Mouse (Mus musculus): Measurements from ENCODE around the gene Klhl11. TPM values are rescaled to one million over a fixed set of nuclear protein-coding genes. Genes with fewer than 3 reads are reported as not detected.
A peak's percentile ranks its signal among the peaks of the same experiment; 100 is the strongest.

Gene Klhl11
- polyA plus RNA-seq (2015; fragmentation: Nextera tagmentation; extraction: Ambion mirVana) = 3.6 and 4.1 TPM in 2 replicates

- Histone ChIP-seq H3K36me3 (ENCODE audit: insufficient read depth, low read length) (no peaks in the 10 kb centered on the region), H3K4me1 (ENCODE audit: insufficient read depth, low read depth, low read length) (peaks cover 13% of the 10 kb centered on the region), H3K9me3 (ENCODE audit: low read length) (no peaks in the 10 kb centered on the region), H3K27me3 (replicated peaks; ENCODE audit: insufficient read depth, low read length) (no peaks in the 10 kb centered on the region), H3K27ac (ENCODE audit: low read length) (peak within 1 kb of the TSS; percentile 86), H3K4me3 (ENCODE audit: low read depth, low read length) (peak within 1 kb of the TSS; percentile 94), H3K4me2 (replicated peaks; ENCODE audit: low read depth, low read length) (peak within 1 kb of the TSS; percentile 96), H3K9ac (replicated peaks; ENCODE audit: low read depth) (peak within 1 kb of the TSS; percentile 75)
- DNase-seq (ENCODE audit: low spot score) (peak; percentile 94), ATAC-seq (peak; percentile 95)
- TF ChIP-seq EP300 (IDR thresholded peaks at IDR 0.05) = no peak
- peak; percentile 81 for TF ChIP-seq CTCF (IDR thresholded peaks at IDR 0.05)
- WGBS = under 1% methylated on average over 83 of the region's 83 CpGs
Measured at GRCm38 (mm10) chr11:100472197-100472934, at the start of gene Klhl11. TSS of gene Klhl11 (minus strand) at chr11:100472741.

- Histone ChIP-seq H3K27me3 (replicated peaks; ENCODE audit: insufficient read depth, low read length) (no peaks in the 10 kb centered on the region), H3K4me1 (ENCODE audit: insufficient read depth, low read depth, low read length) (no peaks in the 10 kb centered on the region; the same call in 1 of the 2 replicates), H3K4me3 (ENCODE audit: low read depth, low read length) (no peak overlapping the region), H3K4me2 (replicated peaks; ENCODE audit: low read depth, low read length) (no peak overlapping the region), H3K9ac (replicated peaks; ENCODE audit: low read depth) (no peak overlapping the region), H3K9me3 (ENCODE audit: low read length) (no peaks in the 10 kb centered on the region), H3K27ac (ENCODE audit: low read length) (no peak overlapping the region), H3K36me3 (ENCODE audit: insufficient read depth, low read length) (peaks cover 50% of the 10 kb centered on the region)
- ATAC-seq (no peak), DNase-seq (ENCODE audit: low spot score) (no peak)
- 69% methylated on average over 15 of the region's 15 CpGs for WGBS
- no peak for TF ChIP-seq EP300 (IDR thresholded peaks at IDR 0.05)
- TF ChIP-seq CTCF (IDR thresholded peaks at IDR 0.05) = no peak
Measured at GRCm38 (mm10) chr11:100520838-100521237, 48.3 kb upstream of the Klhl11 start.

DNA sequence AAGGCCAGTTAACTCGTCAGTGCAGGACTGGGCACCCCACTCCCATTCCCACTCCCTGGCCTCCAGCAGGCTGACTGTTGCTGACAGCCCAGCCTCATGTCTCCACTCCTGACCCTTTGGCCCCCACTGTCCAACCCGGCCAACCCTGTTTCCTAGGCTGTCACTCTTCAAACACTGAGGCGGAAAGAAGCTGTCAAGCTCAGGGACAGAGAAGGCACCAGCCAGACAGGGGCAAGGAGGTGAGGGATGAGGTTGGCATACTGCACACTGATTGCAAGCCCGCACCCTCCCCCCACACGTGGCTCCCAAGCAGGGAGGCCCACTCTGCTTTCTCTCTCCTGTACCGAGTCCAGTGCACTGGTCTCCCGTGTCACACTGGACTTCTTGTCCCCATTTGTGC lies 46.6 kb upstream of the Klhl11 start:
- H3K27ac ChIP-seq (ENCODE audit: low read length) = no peak overlapping the region
- ATAC-seq (no peak), DNase-seq (ENCODE audit: low spot score) (no peak)
- no peak overlapping the region for H3K4me3 ChIP-seq (ENCODE audit: low read depth, low read length)
- WGBS = 67% methylated on average over 7 of the region's 7 CpGs
- no peak overlapping the region for H3K4me2 ChIP-seq (replicated peaks; ENCODE audit: low read depth, low read length)
- H3K9ac ChIP-seq (replicated peaks; ENCODE audit: low read depth) = no peak overlapping the region
- no peaks in the 10 kb centered on the region for H3K27me3 ChIP-seq (replicated peaks; ENCODE audit: insufficient read depth, low read length)
- TF ChIP-seq EP300 (IDR thresholded peaks at IDR 0.05) (no peak), CTCF (IDR thresholded peaks at IDR 0.05) (no peak)
- H3K36me3 ChIP-seq (ENCODE audit: insufficient read depth, low read length) = peaks cover 60% of the 10 kb centered on the region
- H3K4me1 ChIP-seq (ENCODE audit: insufficient read depth, low read depth, low read length) = no peaks in the 10 kb centered on the region
- H3K9me3 ChIP-seq (ENCODE audit: low read length) = no peaks in the 10 kb centered on the region

GRCm38 (mm10) chr11:100518188-100518591 lies 45.6 kb upstream of the Klhl11 start:
- TF ChIP-seq EP300 (IDR thresholded peaks at IDR 0.05) (no peak), CTCF (IDR thresholded peaks at IDR 0.05) (no peak)
- H3K9ac ChIP-seq (replicated peaks; ENCODE audit: low read depth) = no peak overlapping the region
- H3K4me3 ChIP-seq (ENCODE audit: low read depth, low read length) = no peak overlapping the region
- no peaks in the 10 kb centered on the region for H3K4me1 ChIP-seq (ENCODE audit: insufficient read depth, low read depth, low read length)
- no peak overlapping the region for H3K27ac ChIP-seq (ENCODE audit: low read length)
- peaks cover 62% of the 10 kb centered on the region for H3K36me3 ChIP-seq (ENCODE audit: insufficient read depth, low read length)
- no peaks in the 10 kb centered on the region for H3K27me3 ChIP-seq (replicated peaks; ENCODE audit: insufficient read depth, low read length)
- ATAC-seq (peak; percentile 47), DNase-seq (ENCODE audit: low spot score) (peak; percentile 49)
- H3K9me3 ChIP-seq (ENCODE audit: low read length) = no peaks in the 10 kb centered on the region
- H3K4me2 ChIP-seq (replicated peaks; ENCODE audit: low read depth, low read length) = no peak overlapping the region
- WGBS = 59% methylated on average over 5 of the region's 5 CpGs

- Histone ChIP-seq H3K9ac (replicated peaks; ENCODE audit: low read depth) (no peak overlapping the region), H3K27ac (ENCODE audit: low read length) (no peak overlapping the region), H3K36me3 (ENCODE audit: insufficient read depth, low read length) (peaks cover 48% of the 10 kb centered on the region), H3K9me3 (ENCODE audit: low read length) (no peaks in the 10 kb centered on the region), H3K4me1 (ENCODE audit: insufficient read depth, low read depth, low read length) (no peaks in the 10 kb centered on the region), H3K4me3 (ENCODE audit: low read depth, low read length) (no peak overlapping the region), H3K27me3 (replicated peaks; ENCODE audit: insufficient read depth, low read length) (no peaks in the 10 kb centered on the region), H3K4me2 (replicated peaks; ENCODE audit: low read depth, low read length) (no peak overlapping the region)
- DNase-seq (ENCODE audit: low spot score) (no peak), ATAC-seq (no peak)
- TF ChIP-seq EP300 (IDR thresholded peaks at IDR 0.05) = no peak
- no peak for TF ChIP-seq CTCF (IDR thresholded peaks at IDR 0.05)
- WGBS = 66% methylated on average over 9 of the region's 9 CpGs
Measured at GRCm38 (mm10) chr11:100516291-100516690, 43.8 kb upstream of the Klhl11 start.

GRCm38 (mm10) chr11:100515789-100516188 lies 43.2 kb upstream of the Klhl11 start:
- 86% methylated on average over 9 of the region's 9 CpGs for WGBS
- no peak overlapping the region for H3K4me3 ChIP-seq (ENCODE audit: low read depth, low read length)
- H3K36me3 ChIP-seq (ENCODE audit: insufficient read depth, low read length) = peaks cover 45% of the 10 kb centered on the region
- H3K4me1 ChIP-seq (ENCODE audit: insufficient read depth, low read depth, low read length) = no peaks in the 10 kb centered on the region
- H3K27ac ChIP-seq (ENCODE audit: low read length) = no peak overlapping the region
- no peaks in the 10 kb centered on the region for H3K9me3 ChIP-seq (ENCODE audit: low read length)
- H3K9ac ChIP-seq (replicated peaks; ENCODE audit: low read depth) = no peak overlapping the region
- DNase-seq (ENCODE audit: low spot score) (no peak), ATAC-seq (no peak)
- no peak overlapping the region for H3K4me2 ChIP-seq (replicated peaks; ENCODE audit: low read depth, low read length)
- H3K27me3 ChIP-seq (replicated peaks; ENCODE audit: insufficient read depth, low read length) = no peaks in the 10 kb centered on the region
- no peak for TF ChIP-seq EP300 (IDR thresholded peaks at IDR 0.05)
- no peak for TF ChIP-seq CTCF (IDR thresholded peaks at IDR 0.05)
